Mouse (Mus musculus): ENCODE results near the gene Wipi2. TPM values are rescaled to one million over a fixed set of nuclear protein-coding genes. Genes with fewer than 3 reads are reported as not detected.
A peak's percentile ranks its signal among the peaks of the same experiment; 100 is the strongest.

Wipi2 gene
- total and polyA plus RNA-seq, 2 experiments from 2014 or later, result 19.6 to 37.2 TPM

DNA sequence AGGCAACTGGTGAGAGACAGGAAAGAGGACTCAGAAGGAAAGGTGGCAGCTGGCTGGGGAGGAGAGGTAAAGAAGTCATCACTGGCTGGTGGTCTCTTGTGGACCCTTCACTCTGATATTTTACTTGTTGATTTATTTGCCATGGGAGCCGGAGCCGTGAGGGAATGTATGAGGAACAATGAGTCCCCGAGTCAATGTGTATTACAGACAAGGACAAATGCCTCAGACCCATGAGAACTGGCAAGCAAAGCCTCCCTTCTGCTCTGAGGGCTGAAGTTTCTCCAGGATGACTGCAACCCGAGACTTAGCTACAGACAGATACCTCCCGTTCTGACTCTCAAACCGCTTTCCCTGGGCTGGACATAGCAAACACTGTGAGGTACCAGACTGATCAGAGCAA is 11.2 kb upstream of the Wipi2 start:
- no peak for TF ChIP-seq CTCF (IDR thresholded peaks at IDR 0.05; ENCODE audit: low read depth)
- no peak for TF ChIP-seq EP300 (IDR thresholded peaks at IDR 0.05; ENCODE audit: low read depth)
- Histone ChIP-seq H3K27ac (ENCODE audit: low read depth) (no peak overlapping the region), H3K9me3 (replicated peaks; ENCODE audit: control insufficient read depth, low read length) (no peaks in the 10 kb centered on the region), H3K4me3 (ENCODE audit: low read depth, low read length) (no peak overlapping the region), H3K27me3 (ENCODE audit: control insufficient read depth, insufficient read depth, low read length) (no peaks in the 10 kb centered on the region), H3K4me1 (ENCODE audit: control insufficient read depth, insufficient read depth) (no peaks in the 10 kb centered on the region), H3K4me2 (ENCODE audit: low read depth, low read length) (no peak overlapping the region), H3K36me3 (replicated peaks; ENCODE audit: control insufficient read depth, insufficient read depth, low read length) (no peaks in the 10 kb centered on the region), H3K9ac (replicated peaks; ENCODE audit: low read depth, low read length) (no peak overlapping the region)
- WGBS, result 49% methylated on average over 6 of the region's 6 CpGs
- DNase-seq (ENCODE audit: low spot score) (no peak), ATAC-seq (ENCODE audit: insufficient read depth, low read depth) (no peak)

DNA sequence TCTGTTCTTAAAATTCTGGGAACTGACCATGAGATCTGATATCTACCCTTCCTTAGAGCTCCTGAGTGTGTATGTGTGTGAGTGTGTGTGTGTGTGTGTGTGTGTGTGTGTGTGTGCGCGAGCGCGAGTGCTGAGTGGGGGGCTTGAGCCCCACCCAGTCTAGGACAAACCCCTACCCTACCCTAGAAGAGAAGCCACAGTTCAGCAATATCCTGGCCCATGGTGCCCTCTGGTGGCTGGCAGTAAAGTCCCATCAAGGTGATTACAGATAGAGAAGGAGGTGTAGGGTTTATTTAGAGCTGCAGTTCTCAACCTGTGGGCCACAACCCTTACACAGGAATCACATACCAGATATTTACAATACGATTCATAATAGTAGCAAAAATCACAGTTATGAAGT is 7.6 kb upstream of the Wipi2 start:
- no peak for ATAC-seq (ENCODE audit: insufficient read depth, low read depth)
- Histone ChIP-seq H3K9me3 (replicated peaks; ENCODE audit: control insufficient read depth, low read length) (no peaks in the 10 kb centered on the region), H3K27ac (ENCODE audit: low read depth) (no peak overlapping the region), H3K4me1 (ENCODE audit: control insufficient read depth, insufficient read depth) (no peaks in the 10 kb centered on the region), H3K27me3 (ENCODE audit: control insufficient read depth, insufficient read depth, low read length) (no peaks in the 10 kb centered on the region), H3K36me3 (replicated peaks; ENCODE audit: control insufficient read depth, insufficient read depth, low read length) (no peaks in the 10 kb centered on the region), H3K9ac (replicated peaks; ENCODE audit: low read depth, low read length) (no peak overlapping the region), H3K4me3 (ENCODE audit: low read depth, low read length) (no peak overlapping the region), H3K4me2 (ENCODE audit: low read depth, low read length) (no peak overlapping the region)
- no peak for DNase-seq (ENCODE audit: low spot score)
- TF ChIP-seq EP300 (IDR thresholded peaks at IDR 0.05; ENCODE audit: low read depth) (no peak), CTCF (IDR thresholded peaks at IDR 0.05; ENCODE audit: low read depth) (peak; percentile 76)
- WGBS, result 6% methylated on average over 5 of the region's 5 CpGs

DNA sequence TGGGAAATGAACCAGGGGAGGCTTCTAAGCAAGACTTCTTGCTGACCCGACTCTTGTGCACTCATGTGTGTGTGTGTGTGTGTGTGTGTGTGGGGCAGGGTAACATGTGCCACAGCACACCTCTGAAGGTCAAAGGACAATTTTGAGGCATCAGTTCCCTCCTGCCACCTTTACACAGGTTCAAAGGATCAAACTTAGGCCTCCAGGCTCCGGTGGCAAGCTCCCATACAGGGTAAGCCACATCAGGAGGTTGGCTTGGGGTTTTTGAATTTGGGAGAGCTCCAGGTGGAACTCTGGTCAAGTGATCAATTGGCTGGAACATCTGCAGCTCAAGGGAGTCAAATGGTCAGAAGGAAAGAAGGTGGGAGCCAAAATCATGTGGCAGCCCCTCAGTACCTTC is 6.1 kb upstream of the Wipi2 start:
- H3K9ac ChIP-seq (replicated peaks; ENCODE audit: low read depth, low read length), result no peak overlapping the region
- H3K27me3 ChIP-seq (ENCODE audit: control insufficient read depth, insufficient read depth, low read length), result no peaks in the 10 kb centered on the region
- ATAC-seq (ENCODE audit: insufficient read depth, low read depth) (no peak), DNase-seq (ENCODE audit: low spot score) (no peak)
- TF ChIP-seq CTCF (IDR thresholded peaks at IDR 0.05; ENCODE audit: low read depth), result no peak
- TF ChIP-seq EP300 (IDR thresholded peaks at IDR 0.05; ENCODE audit: low read depth), result no peak
- no peak overlapping the region for H3K4me2 ChIP-seq (ENCODE audit: low read depth, low read length)
- H3K4me1 ChIP-seq (ENCODE audit: control insufficient read depth, insufficient read depth), result no peaks in the 10 kb centered on the region
- WGBS, result 66% methylated on average over 2 of the region's 2 CpGs
- no peaks in the 10 kb centered on the region for H3K9me3 ChIP-seq (replicated peaks; ENCODE audit: control insufficient read depth, low read length)
- H3K4me3 ChIP-seq (ENCODE audit: low read depth, low read length), result no peak overlapping the region
- H3K27ac ChIP-seq (ENCODE audit: low read depth), result no peak overlapping the region
- no peaks in the 10 kb centered on the region for H3K36me3 ChIP-seq (replicated peaks; ENCODE audit: control insufficient read depth, insufficient read depth, low read length)

DNA sequence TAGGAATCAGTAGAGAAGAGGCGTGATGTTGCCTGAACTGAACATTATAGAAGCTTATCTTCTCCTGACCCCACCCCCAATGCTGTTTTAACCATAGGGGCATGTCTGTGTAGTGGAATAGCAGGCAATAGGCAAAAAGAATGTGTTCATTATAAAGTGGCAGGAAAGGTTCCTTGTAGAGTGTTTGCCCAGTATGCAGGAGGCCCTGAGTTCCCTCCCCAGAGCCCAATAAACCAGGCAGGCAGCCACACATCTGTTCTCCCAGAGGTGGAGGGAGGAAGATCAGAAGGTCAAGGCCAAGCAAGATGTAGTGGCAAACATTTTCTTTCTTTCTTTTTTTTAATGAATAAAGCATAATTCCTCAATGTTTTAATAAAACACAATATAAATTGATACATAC is 5.4 kb upstream of the Wipi2 start:
- WGBS, result 60% methylated on average over 1 of the region's 1 CpGs
- Histone ChIP-seq H3K27ac (ENCODE audit: low read depth) (no peak overlapping the region), H3K27me3 (ENCODE audit: control insufficient read depth, insufficient read depth, low read length) (no peaks in the 10 kb centered on the region), H3K4me3 (ENCODE audit: low read depth, low read length) (no peak overlapping the region), H3K4me2 (ENCODE audit: low read depth, low read length) (no peak overlapping the region), H3K36me3 (replicated peaks; ENCODE audit: control insufficient read depth, insufficient read depth, low read length) (no peaks in the 10 kb centered on the region), H3K4me1 (ENCODE audit: control insufficient read depth, insufficient read depth) (no peaks in the 10 kb centered on the region), H3K9me3 (replicated peaks; ENCODE audit: control insufficient read depth, low read length) (no peaks in the 10 kb centered on the region), H3K9ac (replicated peaks; ENCODE audit: low read depth, low read length) (no peak overlapping the region)
- no peak for DNase-seq (ENCODE audit: low spot score)
- TF ChIP-seq CTCF (IDR thresholded peaks at IDR 0.05; ENCODE audit: low read depth) (no peak), EP300 (IDR thresholded peaks at IDR 0.05; ENCODE audit: low read depth) (no peak)
- no peak for ATAC-seq (ENCODE audit: insufficient read depth, low read depth)

DNA sequence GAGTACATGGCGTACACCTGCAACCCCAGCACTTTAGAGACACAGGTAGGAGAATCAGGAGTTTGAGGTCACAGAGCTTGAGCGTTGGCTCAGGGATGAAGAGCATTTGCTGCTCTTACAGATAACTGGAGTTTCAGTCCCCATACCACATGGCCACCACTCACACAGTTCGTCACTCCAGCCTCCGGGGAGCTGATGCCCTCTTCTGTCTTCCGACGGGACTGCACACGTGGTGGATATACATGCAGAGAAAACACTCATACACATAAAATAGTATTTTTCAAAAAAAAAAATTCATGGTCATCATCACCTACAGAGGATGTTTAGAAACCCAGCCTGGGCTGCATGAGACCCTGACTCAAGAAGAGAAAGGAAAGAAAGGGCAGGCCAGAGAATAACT is 4.4 kb upstream of the Wipi2 start:
- H3K27me3 ChIP-seq (ENCODE audit: control insufficient read depth, insufficient read depth, low read length), result no peaks in the 10 kb centered on the region
- TF ChIP-seq CTCF (IDR thresholded peaks at IDR 0.05; ENCODE audit: low read depth) (no peak), EP300 (IDR thresholded peaks at IDR 0.05; ENCODE audit: low read depth) (no peak)
- H3K27ac ChIP-seq (ENCODE audit: low read depth), result no peak overlapping the region
- DNase-seq (ENCODE audit: low spot score), result no peak
- H3K4me2 ChIP-seq (ENCODE audit: low read depth, low read length), result no peak overlapping the region
- ATAC-seq (ENCODE audit: insufficient read depth, low read depth), result no peak
- H3K36me3 ChIP-seq (replicated peaks; ENCODE audit: control insufficient read depth, insufficient read depth, low read length), result no peaks in the 10 kb centered on the region
- H3K4me3 ChIP-seq (ENCODE audit: low read depth, low read length), result no peak overlapping the region
- WGBS, result 80% methylated on average over 7 of the region's 7 CpGs
- no peaks in the 10 kb centered on the region for H3K9me3 ChIP-seq (replicated peaks; ENCODE audit: control insufficient read depth, low read length)
- no peak overlapping the region for H3K9ac ChIP-seq (replicated peaks; ENCODE audit: low read depth, low read length)
- no peaks in the 10 kb centered on the region for H3K4me1 ChIP-seq (ENCODE audit: control insufficient read depth, insufficient read depth)
